In the genomic region with DNA sequence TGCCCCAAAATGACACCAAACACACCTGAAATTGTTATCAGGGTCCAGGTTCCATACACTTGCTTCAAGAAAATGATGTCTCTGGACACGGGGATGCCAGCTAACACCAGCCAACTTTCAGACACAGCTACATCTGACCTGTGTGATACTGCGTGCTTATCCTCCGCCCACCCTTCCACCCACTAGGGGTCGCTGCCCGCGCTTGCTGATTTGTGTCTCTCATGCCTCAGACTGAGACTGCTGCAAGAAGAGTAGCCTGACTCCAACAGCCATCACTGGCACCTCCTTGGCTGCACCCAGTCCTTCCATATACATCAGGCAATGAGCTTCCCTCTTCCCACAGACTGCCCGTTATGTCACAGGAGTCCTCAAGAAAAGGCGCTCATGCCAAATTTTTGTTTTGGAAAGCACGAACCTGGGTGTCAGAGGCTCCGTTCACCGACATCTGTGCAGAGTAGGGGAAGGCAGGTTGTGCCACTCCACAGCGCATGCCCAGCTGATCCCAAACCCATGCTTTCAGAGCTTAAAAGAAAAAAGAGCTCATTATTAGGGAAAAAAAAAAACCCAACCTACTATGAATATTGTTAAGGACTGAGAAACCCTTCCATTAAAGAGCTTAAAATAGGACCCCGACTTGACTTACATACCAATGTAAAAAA, we compare ENCODE assay signal across 10 mouse cellular contexts. TPM values are rescaled to one million over a fixed set of nuclear protein-coding genes. Genes with fewer than 3 reads are reported as not detected.
A peak's percentile ranks its signal among the peaks of the same experiment; 100 is the strongest.
DNase-seq lines count a peak whose midpoint lies in the region; ATAC-seq lines count a peak whose summit lies in the region.
"Had no signal": no experiment of that assay in that cellular context is flagged by ENCODE, and none has a peak within 500 bp of the region (broad histone marks: within the 10 kb centered on the region; RNA-seq: fewer than 3 reads in every experiment).

No protein-coding gene starts in this region.

- no peaks in the 10 kb centered on the region for H3K4me1 ChIP-seq in limb, embryonic 10.5 days
- H3K4me1 ChIP-seq: embryonic facial prominence, embryonic 12.5 days; neural tube, embryonic 12.5 days had no signal

- peak; percentile 87 for ATAC-seq in frontal cortex, adult (ENCODE audit: low TSS enrichment)

- no peaks in the 10 kb centered on the region for H3K27me3 ChIP-seq in limb, embryonic 10.5 days (ENCODE audit: low read depth, poor library complexity, severe bottlenecking)
- H3K27me3 ChIP-seq: embryonic facial prominence, embryonic 12.5 days; neural tube, embryonic 12.5 days had no signal

- peak; percentile 23 to 67 for DNase-seq in spleen, postnatal 4 days (ENCODE audit: low spot score in 2 of 2)
- DNase-seq in spleen, postnatal 36 days (ENCODE audit: low spot score in 2 of 2) = no peak
- DNase-seq in cerebellum, adult 8-10 months = peak; percentile 86
- peak; percentile 36 to 72 for DNase-seq in kidney, adult 8-10 months
- DNase-seq in limb, embryonic 10.5 days (ENCODE audit: low spot score) = peak; percentile 83
- DNase-seq in neural tube, embryonic 10.5 days (ENCODE audit: extremely low spot score, low spot score) = peak; percentile 83
- peak; percentile 44 for DNase-seq in thymus, postnatal 14 days

- no peaks in the 10 kb centered on the region for H3K9me3 ChIP-seq in limb, embryonic 10.5 days (replicated peaks)
- H3K9me3 ChIP-seq: embryonic facial prominence, embryonic 12.5 days; neural tube, embryonic 12.5 days had no signal

- H3K4me3 ChIP-seq in limb, embryonic 10.5 days = no peak overlapping the region
- H3K4me3 ChIP-seq: embryonic facial prominence, embryonic 12.5 days; neural tube, embryonic 12.5 days had no signal

- H3K36me3 ChIP-seq in limb, embryonic 10.5 days = no peaks in the 10 kb centered on the region
- H3K36me3 ChIP-seq: embryonic facial prominence, embryonic 12.5 days; neural tube, embryonic 12.5 days had no signal

- H3K27ac ChIP-seq in limb, embryonic 10.5 days = no peak overlapping the region
- H3K27ac ChIP-seq: embryonic facial prominence, embryonic 12.5 days; neural tube, embryonic 12.5 days had no signal

- 44% methylated on average over 13 of the region's 13 CpGs for WGBS in limb, embryonic 10.5 days

RNA-seq across cellular contexts. Expression of gene Ube2ql1, which starts 43.2 kb away (rescaled TPM):
- polyA plus RNA-seq in limb, embryonic 10.5 days (2016; fragmentation: Nextera tagmentation; extraction: Ambion mirVana) = 0.39 and 0.40 TPM in 2 replicates

Comparison
In these comparisons a context has a peak if more than half of its experiments do, and no peak if none do; other contexts are left out.
1. DNase-seq: peak in spleen, postnatal 4 days (2 of 2), cerebellum, adult 8-10 months (single experiment), kidney, adult 8-10 months (2 of 2), limb, embryonic 10.5 days (single experiment), neural tube, embryonic 10.5 days (single experiment) and thymus, postnatal 14 days (single experiment); none in spleen, postnatal 36 days (0 of 2).